Mouse (Mus musculus): Measurements from ENCODE around the gene Csk. TPM values are rescaled to one million over a fixed set of nuclear protein-coding genes. Genes with fewer than 3 reads are reported as not detected.

Gene Csk
- polyA plus RNA-seq, 2 experiments from 2014 or later, result 110 to 150 TPM

DNA sequence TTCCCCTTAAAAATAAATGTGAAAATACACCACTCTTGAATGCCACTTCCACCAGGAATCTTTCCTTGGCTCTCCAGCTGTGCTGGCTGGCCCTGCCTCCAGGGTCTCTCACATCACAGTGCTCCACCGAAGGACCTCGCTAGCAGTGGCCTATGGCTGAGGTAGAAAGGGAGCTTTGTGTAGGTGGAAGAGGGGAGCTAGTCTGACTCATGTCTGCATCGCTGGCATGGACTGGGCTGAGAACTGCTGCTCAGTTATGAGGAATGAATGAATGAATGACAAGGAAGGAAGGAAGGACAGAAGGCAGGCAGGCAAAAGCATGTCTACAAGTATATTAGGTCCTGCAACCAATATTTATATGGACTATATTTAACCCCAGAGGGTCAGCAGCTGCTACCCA is 16.2 kb downstream of the Csk start:
- no peak for ATAC-seq

DNA sequence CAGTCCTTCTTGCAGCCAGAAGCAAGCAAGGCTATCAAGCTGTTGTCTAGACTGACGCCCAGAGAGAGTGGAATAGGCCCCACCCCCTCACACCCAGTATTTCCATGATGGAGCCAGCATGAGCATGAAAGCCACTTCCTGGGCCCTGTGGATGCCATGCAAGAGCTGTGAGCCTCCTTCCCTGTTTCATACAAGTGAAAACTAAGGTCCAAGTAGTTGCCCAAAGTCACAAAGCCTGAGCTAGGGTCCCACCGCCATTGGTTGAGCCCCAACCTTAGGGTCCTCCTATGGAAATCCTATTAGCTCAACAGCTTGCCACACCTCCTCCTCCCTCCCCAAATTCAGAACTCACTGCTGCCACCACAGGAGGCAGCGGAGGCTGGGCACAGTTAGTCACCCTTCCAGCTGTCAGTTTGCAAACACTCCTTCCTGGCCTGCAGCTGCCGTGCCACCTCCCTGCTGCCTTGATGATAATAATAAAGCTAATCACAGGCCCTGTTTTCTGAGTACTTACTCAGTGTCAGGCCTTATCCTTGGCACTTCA is 19.9 kb downstream of the Csk start:
- ATAC-seq, result peak; percentile 69

DNA sequence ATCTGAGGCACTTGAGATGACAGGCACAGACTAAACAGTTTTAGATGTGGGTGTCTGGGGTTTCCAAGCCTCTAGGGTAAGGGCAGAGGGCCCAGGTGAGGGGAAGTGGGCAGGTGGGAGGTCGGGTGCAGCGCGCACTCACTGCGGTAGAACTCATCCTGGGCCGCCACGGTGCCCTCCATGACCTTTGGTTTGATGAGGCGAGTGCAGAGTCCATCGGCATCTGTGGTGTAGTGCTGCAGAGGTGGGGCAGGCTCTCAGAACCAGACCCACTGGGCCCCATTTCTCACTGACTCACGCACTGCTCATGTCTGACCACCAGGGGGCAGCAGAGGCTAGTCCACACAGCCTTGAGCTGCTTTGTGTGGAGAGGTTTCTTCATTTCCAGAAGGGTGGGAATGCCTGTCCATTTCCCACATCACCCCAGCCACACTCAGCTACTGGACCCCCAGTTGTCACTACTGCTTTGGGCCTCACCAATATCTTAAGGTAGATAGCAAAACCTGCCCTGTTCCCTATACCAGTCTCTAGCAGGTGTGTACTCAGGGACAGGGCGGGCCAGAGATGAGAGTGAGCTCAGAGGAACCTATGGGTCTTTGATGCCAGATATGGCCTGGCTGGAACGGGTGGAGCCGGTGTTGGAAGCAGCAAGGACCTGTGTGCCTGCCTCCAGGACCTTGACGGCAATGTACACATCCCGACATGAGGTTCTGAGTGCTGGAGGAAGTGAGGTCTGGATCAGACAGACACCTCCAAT is 24.1 kb downstream of the Csk start:
- peak; percentile 45 for ATAC-seq

DNA sequence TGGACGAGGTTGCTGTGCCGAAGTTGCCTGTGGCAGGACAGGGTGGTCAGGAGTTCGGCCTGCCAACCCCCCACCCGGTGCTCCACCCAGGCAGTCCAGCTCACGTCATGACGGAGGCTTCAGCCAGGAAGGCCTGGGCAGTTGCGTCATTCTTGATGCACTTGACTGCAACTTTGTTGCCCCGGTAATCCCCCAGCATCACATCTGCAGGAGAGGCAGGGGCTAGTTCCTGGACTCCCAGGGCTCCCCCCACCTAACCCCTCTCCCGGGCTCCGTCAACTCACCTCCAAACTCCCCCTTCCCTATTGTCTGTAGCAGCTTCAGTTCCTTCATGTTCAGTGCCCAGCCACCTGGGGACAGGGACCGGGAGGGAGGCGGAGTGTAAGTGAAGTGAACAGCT is 24.7 kb downstream of the Csk start:
- ATAC-seq, result no peak

DNA sequence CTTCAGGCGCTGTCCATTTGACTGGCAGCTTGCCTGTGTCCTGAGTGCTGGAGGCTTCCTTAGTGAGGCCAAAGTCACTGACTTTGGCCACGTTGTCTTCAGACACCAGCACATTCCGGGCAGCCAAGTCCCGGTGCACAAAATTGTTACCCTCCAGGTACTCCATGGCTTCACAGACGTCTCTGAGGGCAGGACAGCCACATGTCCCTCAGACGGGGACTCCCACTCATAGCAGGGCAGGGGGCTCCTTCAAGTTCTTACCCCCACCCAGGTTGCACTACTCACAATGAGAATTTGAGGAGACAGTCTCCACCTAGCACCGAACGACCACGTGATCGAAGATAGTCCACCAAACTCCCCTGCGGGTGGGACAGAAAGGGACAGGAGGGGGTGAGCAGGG is 25.5 kb downstream of the Csk start:
- no peak for ATAC-seq

DNA sequence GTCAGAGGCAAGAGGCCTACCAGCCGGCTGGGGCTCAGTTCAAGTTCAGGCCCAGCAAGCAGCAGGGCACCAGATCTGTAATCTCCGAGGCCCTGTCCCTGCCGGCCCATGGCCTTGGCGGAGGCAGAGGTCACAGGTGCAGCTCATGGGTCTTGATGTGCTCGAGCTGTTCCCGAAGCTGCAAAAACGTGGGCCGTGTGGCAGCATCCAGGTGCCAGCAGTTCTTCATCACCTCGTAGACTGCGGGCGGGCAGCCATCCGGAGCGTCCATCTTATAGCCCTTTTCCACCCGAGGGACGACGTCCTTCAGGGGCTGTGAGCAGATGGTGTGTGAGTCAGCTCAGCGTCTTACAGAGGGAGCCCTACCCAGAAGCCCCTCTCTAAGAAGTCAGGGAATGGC is 26.2 kb downstream of the Csk start:
- ATAC-seq, result no peak

DNA sequence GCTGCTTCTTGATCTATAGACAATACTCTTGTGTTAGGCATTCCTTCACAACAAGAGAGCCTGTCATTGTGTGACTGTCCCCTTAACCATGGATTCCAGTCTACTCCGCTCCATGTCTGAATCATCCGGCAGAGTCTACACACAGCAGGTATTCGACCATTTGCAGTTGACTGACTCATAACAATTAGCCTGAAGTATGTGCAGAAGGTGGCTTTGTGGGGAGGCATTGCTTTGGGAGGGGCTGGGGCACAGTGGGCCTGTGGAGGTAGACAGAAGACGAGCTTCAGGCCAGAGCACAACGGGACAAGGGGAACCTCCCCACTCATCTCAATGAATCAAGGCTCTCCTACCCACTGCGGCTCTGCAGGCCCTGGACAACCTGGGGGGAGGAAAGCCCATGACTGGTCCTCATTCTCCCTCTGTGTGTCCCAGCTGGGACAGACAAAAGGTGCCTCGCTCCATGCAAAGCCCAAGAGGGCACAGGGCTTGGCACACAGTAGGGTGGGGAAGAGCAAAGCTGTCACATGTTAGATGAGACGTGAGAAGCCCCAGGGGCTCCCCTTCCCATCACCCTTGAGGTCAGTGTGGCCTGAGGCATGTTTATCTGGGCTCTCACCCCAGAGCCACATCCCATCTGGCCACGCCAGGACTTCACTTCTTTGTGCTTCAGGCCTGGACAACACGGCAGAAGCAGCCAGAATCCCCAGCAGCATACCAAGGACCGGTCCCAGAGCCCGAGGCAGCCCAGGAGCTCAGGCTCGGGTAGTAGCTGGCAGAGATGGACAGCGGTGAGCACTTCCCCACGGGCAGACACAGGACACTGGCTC is 27.5 kb downstream of the Csk start:
- ATAC-seq, result no peak

DNA sequence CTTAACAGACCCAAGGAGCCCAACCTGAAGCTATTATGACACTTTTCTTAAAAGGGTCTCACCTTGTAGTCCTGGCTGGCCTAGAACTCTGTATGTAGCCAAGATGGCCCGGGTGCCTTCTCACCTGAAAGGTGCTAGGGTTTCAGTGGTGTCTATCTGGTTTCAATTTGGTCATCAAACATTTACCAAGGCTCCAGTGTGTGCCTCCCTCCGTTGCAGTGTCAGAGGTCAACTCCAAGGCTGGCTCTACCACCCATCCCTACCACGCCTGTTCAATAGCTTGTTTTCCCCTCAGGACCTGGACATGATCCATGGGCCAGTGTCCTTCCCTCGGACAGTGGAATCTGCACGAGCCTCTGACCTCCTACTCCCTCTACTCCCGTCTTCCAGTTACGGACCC is 29.1 kb downstream of the Csk start:
- no peak for ATAC-seq

DNA sequence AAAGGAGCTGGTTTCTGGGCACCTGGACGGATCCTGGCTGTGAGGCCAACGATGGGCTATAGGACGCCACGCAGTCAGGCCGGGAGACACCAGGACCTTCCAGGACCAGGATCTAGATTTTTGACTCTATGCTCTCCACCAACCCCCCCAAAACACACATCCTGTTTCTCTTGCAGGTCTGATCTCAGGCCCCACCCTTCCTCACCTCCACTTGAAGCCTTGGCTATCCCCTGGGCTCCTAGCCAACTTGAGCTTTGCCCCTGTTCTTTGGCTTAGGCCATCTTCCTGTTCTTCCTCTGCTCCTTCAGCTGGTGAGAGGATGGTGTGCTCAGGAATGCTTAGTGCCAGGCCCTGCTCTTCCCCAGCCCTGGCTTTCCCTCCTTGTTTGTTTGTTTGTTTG is 32.8 kb downstream of the Csk start, which contains the start of gene Lman1l:
TSS of gene Lman1l (minus strand) at position 101 of the 400 bp plus-strand sequence.
- ATAC-seq, result peak; percentile 40

DNA sequence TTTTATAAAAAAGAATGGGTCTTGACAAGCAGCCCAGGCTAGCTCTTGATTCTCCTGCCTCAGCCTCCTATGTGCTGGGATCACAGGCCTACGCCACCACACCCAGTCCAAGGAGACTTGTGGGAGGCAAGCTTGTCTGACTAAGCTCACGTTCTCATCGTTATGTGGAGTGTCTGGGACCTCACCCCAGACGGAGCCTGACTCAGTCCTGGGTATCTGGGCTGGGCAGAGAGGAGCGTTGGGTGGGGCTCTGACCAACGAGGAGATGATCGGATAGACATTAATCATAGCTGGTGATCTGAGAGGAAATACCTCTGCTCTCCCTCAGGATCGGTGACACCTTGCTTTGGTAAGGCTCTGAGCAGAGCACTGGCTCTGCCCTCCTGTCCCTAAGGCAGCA is 34.6 kb downstream of the Csk start:
- ATAC-seq, result no peak

DNA sequence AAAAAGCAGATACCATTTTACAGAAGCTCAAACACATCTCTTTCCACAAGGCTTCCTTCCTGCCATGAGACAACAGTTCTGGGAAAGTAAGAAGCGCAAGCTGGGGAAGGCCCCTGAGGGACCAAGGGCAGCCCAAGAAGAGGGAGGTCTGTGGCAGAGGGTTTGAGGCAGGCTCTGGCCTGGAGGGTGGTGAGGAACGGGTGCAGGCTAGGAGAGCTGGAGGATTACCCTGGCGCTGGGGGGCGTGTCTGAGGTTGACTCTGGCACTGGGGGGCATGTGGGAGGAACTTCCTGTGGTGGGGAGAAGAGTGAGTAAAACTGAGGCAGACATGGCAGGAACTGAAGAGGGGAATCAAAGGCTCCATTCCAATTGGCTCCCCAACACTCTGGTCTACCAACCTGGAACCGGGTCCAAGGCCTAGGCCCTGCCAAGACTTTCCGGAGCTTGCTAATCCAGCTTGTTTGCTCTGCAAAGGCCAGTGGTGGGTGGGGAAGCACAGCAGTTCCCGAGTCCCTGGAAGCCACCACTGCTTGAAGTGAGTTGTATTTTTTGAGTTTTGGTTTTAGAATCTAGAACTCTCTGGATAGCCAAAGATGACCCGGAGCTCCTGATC is 35.8 kb downstream of the Csk start:
- no peak for ATAC-seq

DNA sequence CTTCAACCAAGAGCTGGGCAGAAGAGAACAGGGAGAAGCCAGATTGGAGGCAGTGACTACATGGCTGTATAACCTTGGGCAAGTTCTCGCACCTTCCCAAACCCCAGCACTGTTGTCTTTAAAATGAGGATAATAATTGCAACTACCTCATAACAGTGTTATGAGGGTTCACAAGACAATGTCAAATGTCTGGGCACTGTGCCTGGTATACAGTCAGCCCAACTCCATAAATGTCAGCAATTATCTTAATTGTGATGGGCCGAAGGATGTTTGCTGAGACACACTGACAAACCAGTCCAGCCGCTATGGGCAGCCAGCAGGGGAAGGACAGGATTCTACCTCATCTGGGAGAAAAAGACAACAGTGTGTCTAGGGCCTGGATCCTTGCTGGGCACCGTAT is 38.6 kb downstream of the Csk start:
- ATAC-seq, result no peak

DNA sequence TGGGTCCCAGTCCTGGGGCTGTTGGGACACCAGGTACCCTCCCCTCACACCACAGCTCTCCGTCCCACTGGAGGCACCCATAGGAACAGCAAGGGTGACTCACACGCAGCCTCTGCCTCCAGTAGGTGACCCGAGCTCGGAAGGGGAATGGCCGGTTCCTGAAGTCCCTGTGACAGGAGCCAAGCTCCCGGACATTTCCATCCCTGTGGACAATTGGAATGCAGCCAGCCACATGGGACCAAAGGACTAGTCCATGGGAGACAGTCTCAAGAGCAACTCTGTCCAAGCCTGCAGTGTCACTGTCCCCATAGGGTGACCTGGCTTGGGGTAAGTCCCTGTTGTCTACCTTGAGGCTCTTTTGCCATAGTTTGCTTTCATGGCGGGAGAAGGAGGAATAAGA is 39.5 kb downstream of the Csk start:
- ATAC-seq, result no peak

DNA sequence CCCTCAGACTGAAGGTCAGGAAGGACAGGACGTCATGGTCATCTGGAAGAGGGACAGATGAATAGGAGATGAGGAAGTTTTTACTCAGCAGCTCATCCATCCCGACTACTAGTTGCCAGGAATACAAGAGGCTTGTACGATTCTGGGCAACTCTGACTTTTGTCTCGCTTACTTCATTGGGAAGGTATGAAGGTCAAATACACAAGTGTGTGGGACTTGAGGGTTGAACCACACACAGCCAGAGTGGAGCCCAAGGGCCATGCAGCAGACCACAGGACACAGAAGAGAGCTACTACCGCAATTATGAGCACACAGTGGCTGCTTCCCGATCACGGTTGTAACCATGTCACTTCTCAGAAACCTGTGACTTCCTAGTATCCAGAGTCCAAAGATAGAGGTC is 40.8 kb downstream of the Csk start:
- no peak for ATAC-seq

DNA sequence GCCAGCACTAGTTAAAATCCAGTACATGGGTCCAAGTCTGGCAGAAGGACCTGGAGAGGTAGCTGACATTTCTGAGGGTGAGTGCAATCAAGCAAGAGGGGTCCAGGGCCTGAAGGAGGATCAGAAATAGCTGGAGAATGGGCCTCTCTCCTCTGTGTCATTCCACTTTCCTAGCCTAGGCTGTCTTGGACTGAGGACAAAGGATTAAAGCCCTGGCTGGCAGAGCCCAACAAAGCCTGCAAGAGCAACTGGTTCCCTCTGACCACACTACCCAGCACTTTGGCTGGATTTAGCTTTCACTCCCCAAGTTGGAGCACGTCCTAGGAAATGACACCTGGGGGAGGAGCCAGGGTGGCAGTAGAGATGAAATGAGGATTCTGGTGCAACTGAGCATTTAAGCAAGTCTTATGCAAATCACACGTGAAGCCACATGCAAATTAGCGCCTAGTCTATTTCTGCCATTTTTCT is 43.0 kb downstream of the Csk start:
- ATAC-seq, result no peak

DNA sequence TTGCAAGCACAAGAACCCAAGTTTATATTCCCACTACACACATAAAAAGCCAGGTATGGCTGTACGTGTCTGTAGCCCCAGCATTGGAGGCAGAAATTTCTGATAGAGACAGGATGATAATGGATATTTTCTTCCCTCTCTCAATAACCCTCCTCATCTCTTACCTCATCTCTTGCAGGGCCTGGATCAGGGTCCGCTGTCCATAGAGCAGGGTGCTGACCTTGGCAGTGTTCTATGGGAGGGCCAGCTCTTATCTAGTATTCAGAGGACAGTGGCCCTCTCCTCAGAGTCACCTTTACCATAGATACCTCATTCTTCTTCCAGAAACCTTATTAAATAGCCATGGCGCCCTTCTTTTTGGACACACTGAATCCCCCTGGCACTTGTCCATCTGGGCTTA is 43.6 kb downstream of the Csk start:
- no peak for ATAC-seq

DNA sequence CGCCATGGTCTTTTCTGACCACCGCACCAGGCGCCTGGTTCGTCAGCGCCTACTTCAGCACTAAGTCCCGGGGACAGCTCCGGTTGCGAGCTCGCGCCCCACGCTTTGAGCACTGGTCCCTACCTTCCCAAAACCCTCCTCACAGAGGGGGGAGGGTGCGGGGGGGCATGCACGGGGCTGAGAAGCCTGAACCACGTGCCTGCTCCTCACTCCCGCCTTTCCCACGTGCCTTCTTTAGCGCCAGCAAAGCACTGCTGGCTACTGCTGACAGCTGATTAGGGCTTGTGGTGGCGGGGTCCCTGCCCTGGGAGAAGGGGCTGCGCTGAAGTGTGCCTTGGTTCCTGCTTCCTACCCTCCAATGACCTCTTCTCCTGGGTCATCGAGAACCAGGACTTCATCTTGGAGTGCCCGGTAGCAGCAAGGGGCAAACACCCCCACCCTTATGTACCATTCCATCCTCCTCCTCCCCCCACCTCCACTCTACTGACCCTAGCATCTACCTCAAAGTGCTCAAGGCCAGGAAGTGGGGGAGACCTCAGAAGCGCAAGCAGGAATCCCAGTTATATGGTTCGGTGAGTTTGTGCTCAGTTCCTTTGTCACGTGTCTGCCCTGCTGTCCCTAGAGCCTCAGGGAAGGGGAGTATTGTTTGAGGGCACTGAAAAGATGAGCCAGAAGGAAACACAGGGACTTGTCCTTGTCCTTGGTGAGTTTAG is 47.1 kb downstream of the Csk start, which contains the start of gene Cplx3:
TSS of gene Cplx3 (minus strand) at position 143 of the 713 bp plus-strand sequence.
- ATAC-seq, result no peak

DNA sequence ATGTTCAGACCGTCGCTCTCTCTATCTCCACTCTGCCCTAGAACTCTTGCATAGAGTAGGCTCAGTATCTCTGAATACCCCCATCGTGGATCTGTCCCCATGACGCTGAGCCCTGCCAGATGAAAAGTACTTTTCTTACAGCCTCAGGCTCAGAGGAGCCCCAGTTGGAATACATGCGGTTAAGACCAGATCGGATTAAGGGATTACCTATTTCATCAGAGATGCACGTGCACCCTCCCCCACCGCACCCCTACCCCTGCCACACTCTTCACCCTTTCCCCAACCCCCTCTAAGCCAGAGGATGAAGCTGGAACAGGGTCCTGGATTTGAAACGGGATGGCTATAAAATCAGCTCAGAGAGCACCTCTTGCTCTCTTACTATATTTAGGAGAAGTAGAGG is 47.9 kb downstream of the Csk start:
- no peak for ATAC-seq

DNA sequence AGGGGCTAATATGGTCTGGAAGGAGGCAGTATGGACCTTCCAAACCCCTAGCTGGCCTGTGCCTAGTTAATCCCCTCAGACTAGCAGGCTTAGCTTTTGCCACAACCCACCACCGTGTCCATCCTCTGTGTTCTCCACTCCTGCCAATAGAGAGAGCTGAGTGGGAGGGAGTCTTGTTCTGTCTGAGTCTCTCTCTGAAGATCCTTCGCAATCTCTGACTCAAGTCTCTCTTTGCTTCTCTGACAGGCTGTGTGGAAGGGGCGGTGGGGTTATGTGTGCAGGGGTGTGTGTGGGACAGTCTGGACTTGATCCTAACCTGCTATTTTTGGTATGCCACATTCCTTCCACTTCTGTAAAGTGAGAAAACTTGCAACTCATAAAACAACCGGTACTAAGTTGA is 48.6 kb downstream of the Csk start:
- no peak for ATAC-seq

DNA sequence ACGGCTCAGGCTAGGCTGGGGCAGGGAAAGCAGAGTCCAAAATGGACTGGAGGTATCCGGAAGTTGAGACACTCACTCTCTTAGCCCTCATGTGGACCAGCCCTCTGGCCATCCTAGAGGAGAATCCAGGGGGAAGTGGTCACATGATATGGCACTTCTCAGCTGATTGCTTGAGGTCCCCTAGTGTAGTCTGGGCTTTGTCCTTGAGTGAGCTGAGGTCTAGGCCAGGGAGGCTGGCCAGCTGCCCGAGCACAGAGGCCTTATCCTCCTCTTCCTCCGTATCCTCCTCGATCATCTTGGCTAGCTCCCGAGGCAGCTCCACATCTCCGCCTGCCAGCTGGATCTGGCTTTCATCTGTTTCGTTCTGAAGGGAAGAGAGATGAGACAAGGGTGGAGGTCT is 51.3 kb downstream of the Csk start:
- ATAC-seq, result no peak

DNA sequence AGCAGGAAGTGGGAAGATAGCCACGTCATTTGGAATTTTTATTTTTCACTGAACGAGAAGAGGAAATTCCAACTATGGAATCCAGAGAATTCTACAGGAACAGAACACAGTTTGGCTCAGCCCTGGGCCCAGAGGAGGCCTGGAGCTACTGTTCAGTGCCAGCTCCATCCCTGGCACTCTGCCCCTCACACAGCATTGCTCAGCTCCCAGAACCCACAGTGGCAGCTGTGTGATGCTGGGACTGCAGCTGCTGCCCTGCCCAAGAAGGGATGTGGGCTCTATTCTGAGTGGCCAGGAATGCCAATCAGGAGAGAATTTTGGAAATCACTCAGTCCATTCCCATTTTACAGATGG is 52.1 kb downstream of the Csk start:
- no peak for ATAC-seq

DNA sequence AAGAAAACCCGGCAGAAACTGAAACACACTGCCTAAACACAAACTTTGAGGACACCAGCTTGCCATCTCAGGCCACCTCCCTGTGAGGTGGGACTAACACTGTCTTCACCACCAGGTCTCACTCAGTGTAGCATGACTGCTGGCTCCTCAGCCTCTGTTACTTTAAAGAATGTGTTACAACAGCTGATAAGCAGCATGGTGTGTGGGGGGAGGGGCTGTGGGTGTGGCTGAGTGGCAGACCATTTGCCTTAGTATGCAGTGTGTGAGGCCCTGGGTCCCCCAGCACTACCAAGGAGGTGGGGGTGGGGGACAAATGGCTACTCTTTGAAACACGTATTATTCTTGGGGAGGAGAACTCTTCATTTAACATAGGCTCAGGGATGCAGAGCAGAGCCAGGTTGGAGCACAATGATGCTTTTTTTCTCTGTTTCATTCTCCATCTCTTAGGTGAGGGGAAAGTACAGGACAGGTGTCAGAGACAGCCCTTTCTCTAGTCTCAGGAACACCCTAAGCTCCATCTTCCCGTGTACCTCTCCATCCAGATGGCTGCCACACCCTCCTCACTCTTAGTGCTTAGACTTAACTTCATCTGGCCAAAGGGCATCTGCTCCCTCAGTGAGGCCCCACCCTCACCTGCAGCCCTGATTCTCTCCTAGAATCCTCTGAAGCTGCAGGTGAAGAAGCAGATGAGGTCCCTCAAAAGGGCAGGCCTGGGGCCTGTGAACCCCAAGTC is 52.6 kb downstream of the Csk start:
- ATAC-seq, result no peak
